Mouse (Mus musculus): Measurements from ENCODE around the gene Sp1.

The Sp1 gene

GRCm38 (mm10) chr15:102405489-102406195, at the start of gene Sp1:
TSS of gene Sp1 (plus strand) at chr15:102406143.
- peak; percentile 99 for DNase-seq

- DNase-seq, result no peak
Observed at GRCm38 (mm10) chr15:102356501-102357325, 49.2 kb upstream of the Sp1 start.

GRCm38 (mm10) chr15:102358126-102358525, 47.8 kb upstream of the Sp1 start:
- DNase-seq, result no peak

GRCm38 (mm10) chr15:102358834-102359233, 47.1 kb upstream of the Sp1 start:
- DNase-seq, result no peak

GRCm38 (mm10) chr15:102362648-102363047, 43.3 kb upstream of the Sp1 start:
- no peak for DNase-seq

- DNase-seq, result no peak
Observed at GRCm38 (mm10) chr15:102364678-102365077, 41.3 kb upstream of the Sp1 start.

GRCm38 (mm10) chr15:102366238-102366637, 39.7 kb upstream of the Sp1 start:
- no peak for DNase-seq

GRCm38 (mm10) chr15:102366733-102367344, 39.1 kb upstream of the Sp1 start, which contains the start of gene Sp7:
TSS of gene Sp7 (minus strand) at chr15:102367182.
- no peak for DNase-seq

- no peak for DNase-seq
Observed at GRCm38 (mm10) chr15:102369972-102370371, 36.0 kb upstream of the Sp1 start.

GRCm38 (mm10) chr15:102370727-102371126, 35.2 kb upstream of the Sp1 start:
- no peak for DNase-seq

GRCm38 (mm10) chr15:102376453-102377162, 29.3 kb upstream of the Sp1 start:
- DNase-seq, result no peak

- no peak for DNase-seq
Observed at GRCm38 (mm10) chr15:102377163-102377543, 28.8 kb upstream of the Sp1 start.

- DNase-seq, result no peak
Observed at GRCm38 (mm10) chr15:102377810-102378262, 28.1 kb upstream of the Sp1 start.

- DNase-seq, result peak; percentile 74
Observed at GRCm38 (mm10) chr15:102381575-102381974, 24.4 kb upstream of the Sp1 start.

GRCm38 (mm10) chr15:102383671-102384070, 22.3 kb upstream of the Sp1 start:
- DNase-seq, result no peak

- no peak for DNase-seq
Observed at GRCm38 (mm10) chr15:102386640-102387039, 19.3 kb upstream of the Sp1 start.

GRCm38 (mm10) chr15:102388942-102389341, 17.0 kb upstream of the Sp1 start:
- DNase-seq, result no peak

- DNase-seq, result no peak
Observed at GRCm38 (mm10) chr15:102392520-102392919, 13.4 kb upstream of the Sp1 start.

- no peak for DNase-seq
Observed at GRCm38 (mm10) chr15:102393584-102394014, 12.3 kb upstream of the Sp1 start.

- no peak for DNase-seq
Observed at GRCm38 (mm10) chr15:102395061-102395460, 10.9 kb upstream of the Sp1 start.

- DNase-seq, result no peak
Observed at GRCm38 (mm10) chr15:102398629-102399028, 7.3 kb upstream of the Sp1 start.
